Mouse (Mus musculus) thymus, adult 2 months (tissue): ENCODE measurements at regions not wholly inside any gene's neighbourhood (a gene's known extent, or its start where the extent isn't known, plus 50 kb on each side); places are given as distances from the start of the nearest gene placed in this dataset.

Source experiments
- DNase-seq: peaks from one replicate; pipeline ENCODE4 v3.0.0; 2021
- H3K27ac ChIP-seq: fragments of 200-500 bp; 2 replicates; pipeline ENCODE4 v1.5.1; 2012; ENCODE audit warnings: low read length, control low read depth; ENCODE audit not compliant: control insufficient read depth, insufficient read depth
- H3K27me3 ChIP-seq: fragments of 200-500 bp; 2 replicates; pipeline ENCODE4 v1.6.1; 2012; ENCODE audit warnings: mild to moderate bottlenecking, low read length, moderate library complexity, mixed read lengths; ENCODE audit not compliant: control insufficient read depth, insufficient read depth
- H3K36me3 ChIP-seq: fragments of 200-500 bp; 2 replicates; pipeline ENCODE4 v1.6.1; 2012; ENCODE audit warnings: mild to moderate bottlenecking, low read length, moderate library complexity; ENCODE audit not compliant: control insufficient read depth, insufficient read depth
- H3K4me1 ChIP-seq: fragments of 200-500 bp; replicated peaks from 2 replicates; pipeline ENCODE4 v1.6.1; 2012; ENCODE audit warnings: low read length; ENCODE audit not compliant: control insufficient read depth, insufficient read depth
- H3K4me3 ChIP-seq: fragments of 200-500 bp; 2 replicates; pipeline ENCODE4 v1.5.1; 2012; ENCODE audit warnings: mild to moderate bottlenecking, low read length, control low read depth, moderate library complexity; ENCODE audit not compliant: control insufficient read depth, insufficient read depth
- CTCF ChIP-seq: fragments of 200-500 bp; IDR thresholded peaks from 2 replicates; pipeline ENCODE4 v1.5.1; 2012; ENCODE audit warnings: mild to moderate bottlenecking, control low read depth, low read length, moderate library complexity, borderline replicate concordance; ENCODE audit not compliant: control insufficient read depth, poor library complexity, insufficient read depth; ENCODE audit errors: extremely low read depth
- POLR2A ChIP-seq: fragments of 200-500 bp; IDR thresholded peaks from 2 replicates; pipeline ENCODE4 v1.6.1; 2012; ENCODE audit warnings: mild to moderate bottlenecking, low read length, control low read depth, moderate library complexity; ENCODE audit not compliant: control insufficient read depth, poor library complexity, insufficient read depth; ENCODE audit errors: extremely low read depth
- WGBS: fragments of 180-500 bp; shearing (Covaris S2); methylation state at CpG from one replicate; pipeline ENCODE4 v1.1.7; 2018; 5-methylcytosine and 5-hydroxymethylcytosine counted together

- Histone ChIP-seq H3K27ac (no peak overlapping the region), H3K27me3 (no peaks in the 10 kb centered on the region), H3K4me1 (no peaks in the 10 kb centered on the region), H3K4me3 (no peak overlapping the region), H3K36me3 (no peaks in the 10 kb centered on the region)
- TF ChIP-seq POLR2A (no peak), CTCF (no peak)
- no peak for DNase-seq
- WGBS: 95% methylated on average over 4 of the region's 4 CpGs
Observed at GRCm38 (mm10) chr19:15108441-15109026, 510.7 kb upstream of the Tle4 start.

GRCm38 (mm10) chr19:15095054-15095453 is 497.2 kb upstream of the Tle4 start:
- Histone ChIP-seq H3K36me3 (no peaks in the 10 kb centered on the region), H3K27ac (no peak overlapping the region), H3K27me3 (no peaks in the 10 kb centered on the region), H3K4me3 (no peak overlapping the region), H3K4me1 (no peaks in the 10 kb centered on the region)
- no peak for DNase-seq
- 9% methylated on average over 1 of the region's 1 CpGs for WGBS
- no peak for TF ChIP-seq CTCF
- TF ChIP-seq POLR2A: no peak

- H3K4me3 ChIP-seq: no peak overlapping the region
- no peak for DNase-seq
- TF ChIP-seq CTCF (no peak), POLR2A (no peak)
Observed at GRCm38 (mm10) chr19:15093534-15093933, 495.7 kb upstream of the Tle4 start.

GRCm38 (mm10) chr19:15080638-15081037 is 482.8 kb upstream of the Tle4 start:
- H3K36me3 ChIP-seq: no peaks in the 10 kb centered on the region
- TF ChIP-seq POLR2A: no peak
- TF ChIP-seq CTCF: no peak
- H3K4me3 ChIP-seq: no peak overlapping the region
- H3K27ac ChIP-seq: no peak overlapping the region
- no peak for DNase-seq
- H3K27me3 ChIP-seq: no peaks in the 10 kb centered on the region
- WGBS: 90% methylated on average over 4 of the region's 4 CpGs
- H3K4me1 ChIP-seq: no peaks in the 10 kb centered on the region

More at GRCm38 (mm10) chr19:15093534-15093933, 495.7 kb upstream of the Tle4 start:
- H3K27me3 ChIP-seq: no peaks in the 10 kb centered on the region
- no peak overlapping the region for H3K27ac ChIP-seq
- WGBS: 69% methylated on average over 3 of the region's 3 CpGs
- no peaks in the 10 kb centered on the region for H3K36me3 ChIP-seq
- H3K4me1 ChIP-seq: no peaks in the 10 kb centered on the region

- Histone ChIP-seq H3K4me3 (no peak overlapping the region), H3K36me3 (no peaks in the 10 kb centered on the region), H3K4me1 (no peaks in the 10 kb centered on the region), H3K27ac (no peak overlapping the region), H3K27me3 (no peaks in the 10 kb centered on the region)
- TF ChIP-seq POLR2A: no peak
- TF ChIP-seq CTCF: no peak
- WGBS: 87% methylated on average over 3 of the region's 3 CpGs
- DNase-seq: no peak
Observed at GRCm38 (mm10) chr19:15057801-15058200, 459.9 kb upstream of the Tle4 start.

GRCm38 (mm10) chr19:15053582-15054141 is 455.8 kb upstream of the Tle4 start:
- Histone ChIP-seq H3K36me3 (no peaks in the 10 kb centered on the region), H3K27me3 (no peaks in the 10 kb centered on the region), H3K4me1 (no peaks in the 10 kb centered on the region), H3K4me3 (no peak overlapping the region), H3K27ac (no peak overlapping the region)
- 81% methylated on average over 3 of the region's 3 CpGs for WGBS
- DNase-seq: no peak
- TF ChIP-seq POLR2A: no peak
- TF ChIP-seq CTCF: no peak
